Mouse (Mus musculus) lung, embryonic 14.5 days (tissue): ENCODE measurements around the gene Omp. TPM values are rescaled to one million over a fixed set of nuclear protein-coding genes. Genes with fewer than 3 reads are reported as not detected.

Experiments
- ATAC-seq: fragments of 200-750 bp; cut with Nextera tagmentation; 2 replicates; pipeline ENCODE4 v1.8.0; 2017; ENCODE audit warnings: mild to moderate bottlenecking, moderate TSS enrichment, moderate library complexity; ENCODE audit not compliant: insufficient read depth
- DNase-seq: peaks from one replicate; pipeline ENCODE4 v3.0.0-alpha.2; 2015
- H3K27ac ChIP-seq: fragments of 300-500 bp; sonication (generic); 2 replicates; pipeline ENCODE4 v1.5.1; 2014; ENCODE audit warnings: low read depth, mild to moderate bottlenecking, moderate library complexity
- H3K27me3 ChIP-seq: fragments of 300-500 bp; sonication (generic); 2 replicates; pipeline ENCODE4 v1.6.1; 2014; ENCODE audit warnings: low read length, control low read depth; ENCODE audit not compliant: insufficient read depth
- H3K36me3 ChIP-seq: fragments of 300-500 bp; sonication (generic); 2 replicates; pipeline ENCODE4 v1.6.1; 2014; ENCODE audit warnings: control low read depth; ENCODE audit not compliant: insufficient read depth
- H3K4me1 ChIP-seq: fragments of 300-500 bp; sonication (generic); 2 replicates; pipeline ENCODE4 v1.6.1; 2014; ENCODE audit warnings: antibody characterized with exemption, control low read depth; ENCODE audit not compliant: insufficient read depth
- H3K4me2 ChIP-seq: fragments of 300-500 bp; sonication (generic); 2 replicates; pipeline ENCODE4 v1.6.1; 2014; ENCODE audit warnings: mild to moderate bottlenecking
- H3K4me3 ChIP-seq: fragments of 300-500 bp; sonication (generic); 2 replicates; pipeline ENCODE4 v1.5.1; 2014; ENCODE audit warnings: low read depth, low read length
- H3K9ac ChIP-seq: fragments of 300-500 bp; sonication (generic); 2 replicates; pipeline ENCODE4 v1.6.1; 2014
- H3K9me3 ChIP-seq: fragments of 300-500 bp; sonication (generic); 2 replicates; pipeline ENCODE4 v1.6.1; 2016; ENCODE audit warnings: low read depth, low read length, control low read depth
- CTCF ChIP-seq: IDR thresholded peaks from 2 replicates; pipeline ENCODE4 v1.5.1; 2016; ENCODE audit warnings: antibody characterized with exemption, low read depth
- WGBS: fragments of 180-500 bp; shearing (Covaris S2); extraction: QIAGEN DNeasy Blood & Tissue Kit; methylation state at CpG from one replicate; pipeline ENCODE4 v1.1.7; 2014; 5-methylcytosine and 5-hydroxymethylcytosine counted together
- polyA plus RNA-seq: library from polyadenylated mRNA; unstranded; fragments of >200 nt; fragmentation: Nextera tagmentation; extraction: Ambion mirVana; gene quantifications from 2 replicates; pipeline ENCODE4 v1.2.1, GENCODE M21; 2014

Gene Omp
- polyA plus RNA-seq, 1 experiment from 2014 or later: 0.33 TPM

DNA sequence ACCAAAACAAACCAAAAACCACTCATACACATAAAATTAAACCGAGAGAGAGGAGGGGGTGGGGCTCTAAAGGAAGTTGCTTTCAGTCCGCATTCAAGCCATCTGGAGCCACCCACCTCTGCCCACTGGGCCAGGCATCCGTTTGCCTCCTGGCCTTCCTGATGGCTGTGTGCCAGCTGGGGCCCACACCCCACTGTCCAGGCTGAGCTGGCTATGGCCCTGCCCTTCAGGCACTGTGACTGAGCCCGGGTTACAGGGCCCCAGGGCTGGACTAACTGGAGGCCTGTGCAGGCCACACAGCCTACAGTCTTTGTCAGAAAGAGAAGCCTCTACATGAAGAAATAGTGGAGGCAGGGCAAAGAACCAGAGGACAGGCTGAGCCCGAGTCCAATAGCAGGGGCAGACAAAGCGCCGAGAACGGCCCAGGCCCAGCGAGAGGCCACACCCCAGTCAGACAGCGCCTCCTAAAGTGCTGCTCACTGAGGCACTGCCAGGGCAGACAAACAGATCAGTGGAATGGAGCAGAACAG, 19.8 kb upstream of the Omp start:
- peak overlapping the region; percentile 23; the same call in 1 of the 2 replicates for H3K9ac ChIP-seq
- H3K4me2 ChIP-seq: 0 out of 2 replicates have a peak overlapping the region, but pooled peaks have one; percentile 25
- peaks cover 32% of the 10 kb centered on the region for H3K4me1 ChIP-seq
- H3K27ac ChIP-seq: peak overlapping the region; percentile 73
- peak; percentile 59 for DNase-seq
- H3K36me3 ChIP-seq: no peaks in the 10 kb centered on the region
- 49% methylated on average over 10 of the region's 10 CpGs for WGBS
- no peaks in the 10 kb centered on the region for H3K9me3 ChIP-seq
- H3K27me3 ChIP-seq: no peaks in the 10 kb centered on the region
- ATAC-seq: peak; percentile 61
- H3K4me3 ChIP-seq: no peak overlapping the region
- TF ChIP-seq CTCF: no peak; the same call in 1 of the 2 replicates

- Histone ChIP-seq H3K9ac (peak overlapping the region; percentile 23; the same call in 1 of the 2 replicates), H3K27ac (peak overlapping the region; percentile 73), H3K4me1 (peaks cover 38% of the 10 kb centered on the region), H3K27me3 (no peaks in the 10 kb centered on the region), H3K4me2 (no peak overlapping the region), H3K4me3 (no peak overlapping the region), H3K9me3 (no peaks in the 10 kb centered on the region), H3K36me3 (no peaks in the 10 kb centered on the region)
- ATAC-seq (no peak), DNase-seq (no peak)
- TF ChIP-seq CTCF: no peak
- 71% methylated on average over 9 of the region's 9 CpGs for WGBS
These were observed 19.2 kb upstream of the Omp start for GRCm38 (mm10) chr7:98164382-98164998.

- H3K4me3 ChIP-seq: no peak overlapping the region
- WGBS: 31% methylated on average over 3 of the region's 3 CpGs
- no peaks in the 10 kb centered on the region for H3K36me3 ChIP-seq
- no peak overlapping the region for H3K4me2 ChIP-seq
- peaks cover 45% of the 10 kb centered on the region for H3K4me1 ChIP-seq
- H3K9ac ChIP-seq: no peak overlapping the region
- peak; percentile 59 for DNase-seq
- no peak overlapping the region; the same call in 1 of the 2 replicates for H3K27ac ChIP-seq
- no peaks in the 10 kb centered on the region for H3K27me3 ChIP-seq
- no peaks in the 10 kb centered on the region for H3K9me3 ChIP-seq
- no peak for ATAC-seq
- TF ChIP-seq CTCF: no peak
These were observed 18.4 kb upstream of the Omp start for GRCm38 (mm10) chr7:98163700-98164099.

GRCm38 (mm10) chr7:98162239-98162638, 16.9 kb upstream of the Omp start:
- H3K4me1 ChIP-seq: peaks cover 45% of the 10 kb centered on the region

DNA sequence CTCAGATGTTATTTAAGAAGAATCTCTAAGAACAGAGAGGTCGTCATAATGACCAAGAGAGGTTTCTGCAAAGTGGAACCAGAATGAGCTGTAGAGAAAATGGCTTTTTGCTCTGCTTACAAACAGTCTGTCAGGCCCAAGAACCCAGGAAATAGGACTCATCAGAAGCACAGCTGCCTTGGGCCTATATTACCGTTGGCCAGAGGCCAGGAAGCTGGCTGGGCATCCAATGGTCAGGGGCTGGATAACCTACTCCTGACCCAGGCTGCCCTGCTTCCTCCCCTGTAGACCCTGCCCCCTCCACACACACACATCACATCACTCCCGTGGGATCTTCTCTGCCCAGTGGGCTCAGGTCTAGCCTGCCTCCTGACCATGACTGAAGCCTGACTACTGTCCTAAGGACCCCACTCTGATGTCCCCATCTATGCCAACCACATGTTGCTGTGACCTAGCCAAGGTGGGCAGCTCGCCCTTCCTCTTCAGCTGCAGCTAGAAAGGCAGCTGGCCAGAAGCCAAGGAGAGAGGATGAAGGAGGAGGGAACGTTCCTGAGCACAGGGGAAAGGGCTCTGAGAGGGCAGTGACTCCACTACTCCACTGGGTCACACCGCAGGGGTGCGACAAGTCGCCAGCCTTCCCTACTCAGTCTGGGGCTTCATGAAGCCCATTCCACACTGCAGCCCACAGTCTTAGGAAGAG, 14.9 kb upstream of the Omp start:
- Histone ChIP-seq H3K4me2 (no peak overlapping the region), H3K9me3 (no peaks in the 10 kb centered on the region), H3K36me3 (no peaks in the 10 kb centered on the region), H3K27ac (peak overlapping the region; percentile 40), H3K4me1 (peaks cover 45% of the 10 kb centered on the region), H3K9ac (no peak overlapping the region; the same call in 1 of the 2 replicates), H3K27me3 (no peaks in the 10 kb centered on the region), H3K4me3 (no peak overlapping the region)
- DNase-seq (peak; percentile 69), ATAC-seq (peak; percentile 16; the same call in 1 of the 2 replicates)
- no peak for TF ChIP-seq CTCF
- whole genome bisulfite sequencing: 15% methylated on average over 8 of the region's 8 CpGs

More at GRCm38 (mm10) chr7:98162239-98162638, 16.9 kb upstream of the Omp start:
- no peaks in the 10 kb centered on the region for H3K9me3 ChIP-seq
- H3K27ac ChIP-seq: no peak overlapping the region
- no peaks in the 10 kb centered on the region for H3K36me3 ChIP-seq
- H3K27me3 ChIP-seq: no peaks in the 10 kb centered on the region
- no peak for DNase-seq
- H3K4me3 ChIP-seq: no peak overlapping the region
- H3K4me2 ChIP-seq: no peak overlapping the region
- TF ChIP-seq CTCF: no peak
- H3K9ac ChIP-seq: no peak overlapping the region
- WGBS: 62% methylated on average over 6 of the region's 6 CpGs
- ATAC-seq: no peak

GRCm38 (mm10) chr7:98158481-98158880, 13.2 kb upstream of the Omp start:
- Histone ChIP-seq H3K4me2 (peak overlapping the region; percentile 23; the same call in 1 of the 2 replicates), H3K36me3 (no peaks in the 10 kb centered on the region), H3K9me3 (no peaks in the 10 kb centered on the region), H3K9ac (no peak overlapping the region), H3K27me3 (no peaks in the 10 kb centered on the region), H3K27ac (peak overlapping the region; percentile 60; the same call in 1 of the 2 replicates), H3K4me1 (peaks cover 38% of the 10 kb centered on the region), H3K4me3 (no peak overlapping the region)
- DNase-seq: peak; percentile 76
- peak; percentile 36; the same call in 1 of the 2 replicates for ATAC-seq
- no peak for TF ChIP-seq CTCF
- 26% methylated on average over 8 of the region's 8 CpGs for WGBS
